Mouse (Mus musculus): Measurements from ENCODE around the gene Sla2. TPM values are rescaled to one million over a fixed set of nuclear protein-coding genes. Genes with fewer than 3 reads are reported as not detected.
"Not testable (repeated sequence)": the region's sequence is repeated elsewhere in the genome, so short reads cannot be mapped to it uniquely, and the experiment has no call there.

The Sla2 gene
- total and polyA plus RNA-seq, 3 experiments, result 1.1 to 3.8 (median 1.4) TPM

DNA sequence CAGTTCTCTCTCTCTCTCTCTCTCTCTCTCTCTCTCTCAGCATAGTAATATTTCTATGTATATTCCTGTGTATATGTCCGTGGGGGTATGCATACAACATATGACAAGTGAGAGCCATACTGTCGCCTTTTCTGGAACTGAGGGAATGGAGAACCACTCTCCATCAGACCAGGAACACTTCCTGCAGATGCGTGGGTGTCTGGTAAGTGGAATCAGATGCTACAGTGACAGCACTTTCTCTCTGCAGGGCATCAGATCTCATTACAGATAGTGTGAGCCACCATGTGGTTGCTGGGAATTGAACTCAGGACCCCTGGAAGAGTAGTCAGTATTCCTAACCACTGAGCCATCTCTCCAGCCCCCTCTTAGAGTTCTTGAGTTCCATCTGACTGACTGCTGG lies 1.5 kb upstream of the Sla2 start:
- Histone ChIP-seq H3K79me2 (replicated peaks; ENCODE audit: control insufficient read depth, extremely low read depth, insufficient read depth, poor library complexity, severe bottlenecking) (no peaks in the 10 kb centered on the region), H3K4me3 (replicated peaks in 1 of 3; ENCODE audit: low read depth in 2 of 3, low read length in 2 of 3, poor library complexity in 1 of 3) (no peak overlapping the region), H3K9me3 (replicated peaks; ENCODE audit: low read length) (no peaks in the 10 kb centered on the region), H3K4me2 (ENCODE audit: insufficient read depth, low read depth, poor library complexity, severe bottlenecking) (no peak overlapping the region), H3K36me3 (replicated peaks in 1 of 2; ENCODE audit: control insufficient read depth in 1 of 2, insufficient read depth in 1 of 2, low read length in 1 of 2) (no peaks in the 10 kb centered on the region), H3K4me1 (ENCODE audit: control insufficient read depth in 1 of 2, insufficient read depth in 2 of 2) (peaks cover 3 to 36% of the 10 kb centered on the region in 2 experiments), H3K27ac (ENCODE audit: insufficient read depth, low read depth) (no peak overlapping the region), H3K9ac (ENCODE audit: insufficient read depth, low read depth) (no peak overlapping the region), H3K27me3 (replicated peaks) (no peaks in the 10 kb centered on the region)
- dilution Hi-C loops (cut with MboI; ENCODE audit: extremely low pct_ligation_motif_present, extremely low pct_unique_long_range_greater_than_20kb, low sequenced_read_pairs), result no loop called here
- in situ Hi-C loops (cut with MboI; ENCODE audit: low pct_ligation_motif_present, low pct_unique_long_range_greater_than_20kb, low sequenced_read_pairs), result loop anchor here (5.0 to 25.0 kb wide), 2 partner anchors 34 to 199 kb away; partner anchors contain the start of genes Soga1 and Tldc2
- TF ChIP-seq NRF1 (IDR thresholded peaks at IDR 0.05; ENCODE audit: low read depth, low read length) (no peak), MXI1 (IDR thresholded peaks at IDR 0.05; ENCODE audit: low read depth, low read length) (no peak), ZNF384 (IDR thresholded peaks at IDR 0.05; ENCODE audit: low read depth, low read length) (no peak), USF1 (IDR thresholded peaks at IDR 0.05; ENCODE audit: low read depth, low read length) (no peak)
- no peak for DNase-seq (ENCODE audit: extremely low read depth)

DNA sequence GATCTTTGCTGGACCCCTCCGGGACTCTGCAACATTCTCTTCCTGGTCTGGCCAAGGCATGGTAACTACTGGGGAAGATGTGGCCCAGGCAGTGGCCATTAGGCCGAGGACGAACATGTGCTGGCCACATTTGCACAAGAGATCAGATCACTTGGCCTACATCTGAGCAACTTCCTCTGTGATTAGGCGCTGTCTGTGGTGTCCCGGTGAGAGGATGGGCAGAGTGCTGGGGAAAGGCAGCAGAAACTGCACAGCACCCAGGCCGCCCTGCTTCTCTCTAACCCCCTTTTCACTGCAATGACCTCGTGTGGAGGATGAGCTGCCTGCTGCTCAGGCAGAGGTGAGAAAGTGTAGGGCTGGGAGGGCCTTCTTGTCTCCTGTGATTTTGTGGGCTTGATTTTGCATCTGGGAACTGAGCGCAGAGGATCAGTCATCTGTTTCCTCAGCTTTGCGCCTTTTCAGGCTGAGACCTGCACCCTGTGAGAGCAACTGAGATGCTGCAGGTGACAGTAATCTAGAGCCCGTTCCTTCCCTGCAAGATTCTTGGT lies 834 bp downstream of the Sla2 start:
- Histone ChIP-seq H3K9me3 (replicated peaks; ENCODE audit: low read length) (no peaks in the 10 kb centered on the region), H3K27ac (ENCODE audit: insufficient read depth, low read depth) (no peak overlapping the region), H3K9ac (ENCODE audit: insufficient read depth, low read depth) (no peak overlapping the region), H3K27me3 (replicated peaks) (no peaks in the 10 kb centered on the region), H3K36me3 (replicated peaks in 1 of 2; ENCODE audit: control insufficient read depth in 1 of 2, insufficient read depth in 1 of 2, low read length in 1 of 2) (no peaks in the 10 kb centered on the region), H3K4me3 (replicated peaks in 1 of 3; ENCODE audit: low read depth in 2 of 3, low read length in 2 of 3, poor library complexity in 1 of 3) (peak overlapping the region in 2 of 3 experiments; percentile 34 to 36), H3K4me1 (ENCODE audit: control insufficient read depth in 1 of 2, insufficient read depth in 2 of 2) (peaks cover 6 to 49% of the 10 kb centered on the region in 2 experiments), H3K79me2 (replicated peaks; ENCODE audit: control insufficient read depth, extremely low read depth, insufficient read depth, poor library complexity, severe bottlenecking) (no peaks in the 10 kb centered on the region), H3K4me2 (ENCODE audit: insufficient read depth, low read depth, poor library complexity, severe bottlenecking) (no peak overlapping the region)
- dilution Hi-C loops (cut with MboI; ENCODE audit: extremely low pct_ligation_motif_present, extremely low pct_unique_long_range_greater_than_20kb, low sequenced_read_pairs), result no loop called here
- DNase-seq (ENCODE audit: extremely low read depth), result no peak
- in situ Hi-C loops (cut with MboI; ENCODE audit: low pct_ligation_motif_present, low pct_unique_long_range_greater_than_20kb, low sequenced_read_pairs), result loop anchor here (5.0 to 25.0 kb wide), 2 partner anchors 36 to 201 kb away; partner anchors contain the start of genes Soga1 and Tldc2
- TF ChIP-seq USF2 (conservative IDR thresholded peaks at IDR 0.05; ENCODE audit: low read depth, low read length), result no peak
- TF ChIP-seq PAX5 (IDR thresholded peaks at IDR 0.05; ENCODE audit: low read length), result no peak
- no peak for TF ChIP-seq TCF12 (IDR thresholded peaks at IDR 0.05; ENCODE audit: low read depth, low read length)
- TF ChIP-seq MAZ (IDR thresholded peaks at IDR 0.05; ENCODE audit: low read depth, low read length), result no peak

- H3K36me3 ChIP-seq (replicated peaks in 1 of 2; ENCODE audit: control insufficient read depth in 1 of 2, insufficient read depth in 1 of 2, low read length in 1 of 2); H3K9me3 ChIP-seq (replicated peaks; ENCODE audit: low read length); H3K27ac ChIP-seq (ENCODE audit: insufficient read depth, low read depth); dilution Hi-C loops (cut with MboI; ENCODE audit: extremely low pct_ligation_motif_present, extremely low pct_unique_long_range_greater_than_20kb, low sequenced_read_pairs); H3K4me3 ChIP-seq (replicated peaks in 1 of 3; ENCODE audit: low read depth in 2 of 3, low read length in 2 of 3, poor library complexity in 1 of 3); H3K27me3 ChIP-seq (replicated peaks); H3K4me2 ChIP-seq (ENCODE audit: insufficient read depth, low read depth, poor library complexity, severe bottlenecking); DNase-seq (ENCODE audit: extremely low read depth); H3K9ac ChIP-seq (ENCODE audit: insufficient read depth, low read depth); H3K79me2 ChIP-seq (replicated peaks; ENCODE audit: control insufficient read depth, extremely low read depth, insufficient read depth, poor library complexity, severe bottlenecking): not testable (repeated sequence)
- in situ Hi-C loops (cut with MboI; ENCODE audit: low pct_ligation_motif_present, low pct_unique_long_range_greater_than_20kb, low sequenced_read_pairs), result loop anchor here (5.0 to 25.0 kb wide), 2 partner anchors 37 to 202 kb away; partner anchors contain the start of genes Soga1 and Tldc2
- H3K4me1 ChIP-seq (ENCODE audit: control insufficient read depth in 1 of 2, insufficient read depth in 2 of 2), result peaks cover 6 to 49% of the 10 kb centered on the region in 2 experiments
- 0 out of 4 replicates have a peak, but pooled peaks of 1 of the 2 experiments have one; percentile 6 for TF ChIP-seq CTCF (conservative IDR thresholded peaks at IDR 0.05 in 1 of 2, IDR thresholded peaks at IDR 0.05 in 1 of 2; ENCODE audit: low read depth in 2 of 2, low read length in 2 of 2)
Observed at GRCm38 (mm10) chr2:156885666-156886065, 1.3 kb downstream of the Sla2 start.
